Mouse (Mus musculus) stomach, embryonic 16.5 days (tissue): ENCODE data around the gene Hdac7. TPM values are rescaled to one million over a fixed set of nuclear protein-coding genes. Genes with fewer than 3 reads are reported as not detected.

ENCODE experiments used
- ATAC-seq: fragments of 200-750 bp; cut with Nextera tagmentation; 2 replicates; pipeline ENCODE4 v1.8.0; 2017; ENCODE audit warnings: moderate number of reproducible peaks, moderate TSS enrichment; ENCODE audit not compliant: insufficient read depth, low FRiP score
- H3K27ac ChIP-seq: fragments of 300-500 bp; sonication (generic); 2 replicates; pipeline ENCODE4 v1.5.1; 2014; ENCODE audit warnings: low read length
- H3K27me3 ChIP-seq: fragments of 300-500 bp; sonication (generic); 2 replicates; pipeline ENCODE4 v1.6.1; 2014; ENCODE audit warnings: low read length, control low read depth, mixed read lengths; ENCODE audit not compliant: control insufficient read depth, insufficient read depth
- H3K36me3 ChIP-seq: fragments of 300-500 bp; sonication (generic); 2 replicates; pipeline ENCODE4 v1.6.1; 2014; ENCODE audit warnings: low read length; ENCODE audit not compliant: control insufficient read depth, insufficient read depth
- H3K4me1 ChIP-seq: fragments of 300-500 bp; sonication (generic); 2 replicates; pipeline ENCODE4 v1.6.1; 2014; ENCODE audit warnings: low read length, control low read depth, mixed read lengths; ENCODE audit not compliant: control insufficient read depth, insufficient read depth
- H3K4me2 ChIP-seq: fragments of 300-500 bp; sonication (generic); 2 replicates; pipeline ENCODE4 v1.6.1; 2014; ENCODE audit warnings: low read depth, low read length, mixed read lengths
- H3K4me3 ChIP-seq: fragments of 300-500 bp; sonication (generic); replicated peaks from 2 replicates; pipeline ENCODE4 v1.5.1; 2014; ENCODE audit warnings: mild to moderate bottlenecking, low read length
- H3K9ac ChIP-seq: fragments of 300-500 bp; sonication (generic); 2 replicates; pipeline ENCODE4 v1.6.1; 2014; ENCODE audit warnings: low read length
- H3K9me3 ChIP-seq: fragments of 300-500 bp; sonication (generic); replicated peaks from 2 replicates; pipeline ENCODE4 v1.6.1; 2016; ENCODE audit warnings: low read length, control low read depth; ENCODE audit not compliant: control insufficient read depth
- WGBS: fragments of 180-500 bp; shearing (Covaris S2); extraction: QIAGEN DNeasy Blood & Tissue Kit; methylation state at CpG from one replicate; pipeline ENCODE4 v1.1.7; 2014; 5-methylcytosine and 5-hydroxymethylcytosine counted together
- polyA plus RNA-seq: library from polyadenylated mRNA; unstranded; fragments of >200 nt; fragmentation: Nextera tagmentation; extraction: Ambion mirVana; gene quantifications from 2 replicates; pipeline ENCODE4 v1.2.1, GENCODE M21; 2015

Gene Hdac7
- polyA plus RNA-seq, 1 experiment from 2014 or later: 20.4 TPM

GRCm38 (mm10) chr15:97863494-97863881, 19.2 kb upstream of the Hdac7 start:
- Histone ChIP-seq H3K4me3 (no peak overlapping the region), H3K4me2 (peak overlapping the region; percentile 6; the same call in 1 of the 2 replicates), H3K9me3 (peaks cover 14% of the 10 kb centered on the region; the same call in 1 of the 2 replicates), H3K36me3 (0 out of 2 replicates have a peak, but pooled peaks cover 7% of the 10 kb centered on the region), H3K4me1 (peaks cover 32% of the 10 kb centered on the region), H3K27ac (no peak overlapping the region), H3K27me3 (no peaks in the 10 kb centered on the region), H3K9ac (no peak overlapping the region)
- WGBS: 64% methylated on average over 18 of the region's 18 CpGs
- no peak for ATAC-seq

- H3K4me1 ChIP-seq: peaks cover 32% of the 10 kb centered on the region
- no peaks in the 10 kb centered on the region for H3K27me3 ChIP-seq
- 0 out of 2 replicates have a peak, but pooled peaks cover 7% of the 10 kb centered on the region for H3K36me3 ChIP-seq
- 32% methylated on average over 14 of the region's 14 CpGs for WGBS
- peaks cover 14% of the 10 kb centered on the region; the same call in 1 of the 2 replicates for H3K9me3 ChIP-seq
- ATAC-seq: no peak
- H3K9ac ChIP-seq: no peak overlapping the region
- H3K27ac ChIP-seq: no peak overlapping the region
- no peak overlapping the region for H3K4me2 ChIP-seq
- H3K4me3 ChIP-seq: no peak overlapping the region
Observed at GRCm38 (mm10) chr15:97862881-97863493, 18.7 kb upstream of the Hdac7 start.

GRCm38 (mm10) chr15:97860353-97860752, 16.1 kb upstream of the Hdac7 start:
- H3K9me3 ChIP-seq: peaks cover 3% of the 10 kb centered on the region; the same call in 1 of the 2 replicates
- no peak for ATAC-seq
- no peak overlapping the region for H3K9ac ChIP-seq
- H3K4me1 ChIP-seq: peaks cover 32% of the 10 kb centered on the region
- no peaks in the 10 kb centered on the region for H3K27me3 ChIP-seq
- no peak overlapping the region for H3K4me2 ChIP-seq
- 86% methylated on average over 3 of the region's 3 CpGs for WGBS
- no peak overlapping the region for H3K4me3 ChIP-seq
- no peak overlapping the region for H3K27ac ChIP-seq
- H3K36me3 ChIP-seq: no peaks in the 10 kb centered on the region

GRCm38 (mm10) chr15:97858431-97858830, 14.1 kb upstream of the Hdac7 start:
- H3K4me3 ChIP-seq: no peak overlapping the region
- H3K27ac ChIP-seq: peak overlapping the region; percentile 52; the same call in 1 of the 2 replicates
- peaks cover 14% of the 10 kb centered on the region for H3K4me1 ChIP-seq
- no peaks in the 10 kb centered on the region for H3K36me3 ChIP-seq
- 58% methylated on average over 4 of the region's 4 CpGs for WGBS
- no peaks in the 10 kb centered on the region for H3K27me3 ChIP-seq
- no peak for ATAC-seq
- H3K9me3 ChIP-seq: peaks cover 3% of the 10 kb centered on the region; the same call in 1 of the 2 replicates
- H3K4me2 ChIP-seq: no peak overlapping the region
- no peak overlapping the region for H3K9ac ChIP-seq

GRCm38 (mm10) chr15:97854551-97854950, 10.2 kb upstream of the Hdac7 start:
- H3K36me3 ChIP-seq: no peaks in the 10 kb centered on the region
- no peaks in the 10 kb centered on the region for H3K27me3 ChIP-seq
- H3K27ac ChIP-seq: no peak overlapping the region
- WGBS: 45% methylated on average over 6 of the region's 6 CpGs
- no peak overlapping the region for H3K9ac ChIP-seq
- ATAC-seq: no peak
- H3K4me2 ChIP-seq: no peak overlapping the region
- H3K9me3 ChIP-seq: no peaks in the 10 kb centered on the region
- H3K4me3 ChIP-seq: no peak overlapping the region
- peaks cover 3% of the 10 kb centered on the region; the same call in 1 of the 2 replicates for H3K4me1 ChIP-seq

GRCm38 (mm10) chr15:97854059-97854458, 9.8 kb upstream of the Hdac7 start:
- H3K36me3 ChIP-seq: no peaks in the 10 kb centered on the region

GRCm38 (mm10) chr15:97852291-97852690, 8.0 kb upstream of the Hdac7 start:
- no peak for ATAC-seq
- Histone ChIP-seq H3K27me3 (no peaks in the 10 kb centered on the region), H3K27ac (no peak overlapping the region), H3K4me3 (no peak overlapping the region), H3K4me1 (no peaks in the 10 kb centered on the region), H3K4me2 (no peak overlapping the region), H3K36me3 (no peaks in the 10 kb centered on the region), H3K9me3 (no peaks in the 10 kb centered on the region), H3K9ac (no peak overlapping the region)
- WGBS: 84% methylated on average over 3 of the region's 3 CpGs

More at GRCm38 (mm10) chr15:97854059-97854458, 9.8 kb upstream of the Hdac7 start:
- H3K4me2 ChIP-seq: no peak overlapping the region
- no peaks in the 10 kb centered on the region for H3K9me3 ChIP-seq
- no peak overlapping the region for H3K4me3 ChIP-seq
- 49% methylated on average over 8 of the region's 8 CpGs for whole genome bisulfite sequencing
- H3K27me3 ChIP-seq: no peaks in the 10 kb centered on the region
- H3K9ac ChIP-seq: no peak overlapping the region
- no peak for ATAC-seq
- H3K4me1 ChIP-seq: peaks cover 3% of the 10 kb centered on the region; the same call in 1 of the 2 replicates
- H3K27ac ChIP-seq: no peak overlapping the region

GRCm38 (mm10) chr15:97851011-97851410, 6.7 kb upstream of the Hdac7 start:
- no peak overlapping the region for H3K9ac ChIP-seq
- H3K36me3 ChIP-seq: no peaks in the 10 kb centered on the region
- H3K4me3 ChIP-seq: no peak overlapping the region
- H3K27me3 ChIP-seq: no peaks in the 10 kb centered on the region
- no peak overlapping the region for H3K27ac ChIP-seq
- 80% methylated on average over 5 of the region's 5 CpGs for WGBS
- no peak for ATAC-seq
- H3K4me1 ChIP-seq: no peaks in the 10 kb centered on the region
- H3K9me3 ChIP-seq: no peaks in the 10 kb centered on the region
- no peak overlapping the region for H3K4me2 ChIP-seq

- WGBS: 13% methylated on average over 2 of the region's 2 CpGs
- Histone ChIP-seq H3K4me3 (no peak overlapping the region), H3K4me1 (no peaks in the 10 kb centered on the region)
Observed at GRCm38 (mm10) chr15:97850441-97850840, 6.1 kb upstream of the Hdac7 start.

More at GRCm38 (mm10) chr15:97850441-97850840, 6.1 kb upstream of the Hdac7 start:
- no peaks in the 10 kb centered on the region for H3K27me3 ChIP-seq
- no peaks in the 10 kb centered on the region for H3K36me3 ChIP-seq
- no peak overlapping the region for H3K4me2 ChIP-seq
- ATAC-seq: no peak
- no peak overlapping the region for H3K9ac ChIP-seq
- H3K27ac ChIP-seq: no peak overlapping the region
- no peaks in the 10 kb centered on the region for H3K9me3 ChIP-seq
